Mouse (Mus musculus): ENCODE measurements around the gene Tet2. TPM values are rescaled to one million over a fixed set of nuclear protein-coding genes. Genes with fewer than 3 reads are reported as not detected.

Tet2 gene
- polyA plus RNA-seq, 1 experiment from 2014 or later, result 14.6 TPM

DNA sequence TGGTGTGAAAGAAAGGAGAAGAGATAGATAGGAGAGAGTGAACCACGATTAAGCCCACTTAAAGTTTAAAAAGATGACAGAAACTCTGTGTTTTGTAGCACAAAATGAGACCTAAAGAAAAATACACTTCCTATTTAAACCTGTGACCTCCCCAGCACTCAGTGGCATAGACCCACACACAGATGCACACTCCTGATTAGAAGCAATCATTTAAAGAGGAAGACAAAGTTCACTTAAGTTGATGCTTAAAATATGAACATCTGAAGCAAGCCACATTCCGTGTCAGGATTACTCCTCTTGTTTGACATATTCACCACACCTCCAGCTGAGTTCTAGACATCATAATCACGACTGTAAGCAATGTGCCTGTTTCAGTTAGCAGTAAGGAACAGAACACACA lies 14.3 kb downstream of the Tet2 start:
- peaks cover 14% of the 10 kb centered on the region for H3K4me1 ChIP-seq
- no peak overlapping the region for H3K4me3 ChIP-seq
- WGBS, result 90% methylated on average over 3 of the region's 3 CpGs
- DNase-seq (ENCODE audit: low spot score), result no peak
- peaks cover 3% of the 10 kb centered on the region; the same call in 1 of the 2 replicates for H3K36me3 ChIP-seq
- H3K27ac ChIP-seq (replicated peaks), result no peak overlapping the region
- no peaks in the 10 kb centered on the region for H3K27me3 ChIP-seq (ENCODE audit: low read depth, poor library complexity, severe bottlenecking)
- no peaks in the 10 kb centered on the region for H3K9me3 ChIP-seq (replicated peaks)

DNA sequence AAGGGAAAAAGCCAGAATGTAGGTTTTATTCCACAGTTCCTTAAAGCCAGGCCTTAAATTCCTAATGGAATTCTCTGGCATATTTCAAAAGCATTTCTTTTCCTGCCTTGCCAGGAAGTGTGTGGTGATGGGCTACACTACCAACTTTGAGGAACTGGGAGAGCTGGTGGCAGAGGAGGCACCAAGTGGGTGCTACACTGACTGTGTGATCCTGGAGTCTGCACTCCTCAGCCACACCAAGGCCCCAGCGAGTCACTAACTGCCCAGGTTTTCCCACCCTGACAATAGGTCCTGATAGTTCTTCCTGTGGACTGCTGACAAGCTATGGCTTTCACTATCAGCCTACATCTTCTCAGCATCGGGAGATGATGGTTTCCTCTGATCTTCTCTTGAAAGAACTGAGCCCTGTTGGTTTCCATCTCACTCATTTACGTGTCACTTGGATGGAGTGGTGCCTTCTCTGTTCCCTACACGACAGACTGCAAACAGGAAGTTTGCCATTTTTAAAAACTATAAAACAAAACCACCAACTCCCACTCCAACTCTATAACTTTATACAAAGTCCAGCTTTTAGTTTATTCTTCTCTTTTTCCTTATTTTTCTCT lies 18.7 kb downstream of the Tet2 start:
- 0 out of 2 replicates have a peak, but pooled peaks cover 7% of the 10 kb centered on the region for H3K36me3 ChIP-seq
- no peak for DNase-seq (ENCODE audit: low spot score)
- no peak overlapping the region for H3K4me3 ChIP-seq
- H3K4me1 ChIP-seq, result no peaks in the 10 kb centered on the region
- no peaks in the 10 kb centered on the region for H3K27me3 ChIP-seq (ENCODE audit: low read depth, poor library complexity, severe bottlenecking)
- H3K9me3 ChIP-seq (replicated peaks), result no peaks in the 10 kb centered on the region
- 88% methylated on average over 4 of the region's 4 CpGs for WGBS
- no peak overlapping the region for H3K27ac ChIP-seq (replicated peaks)

DNA sequence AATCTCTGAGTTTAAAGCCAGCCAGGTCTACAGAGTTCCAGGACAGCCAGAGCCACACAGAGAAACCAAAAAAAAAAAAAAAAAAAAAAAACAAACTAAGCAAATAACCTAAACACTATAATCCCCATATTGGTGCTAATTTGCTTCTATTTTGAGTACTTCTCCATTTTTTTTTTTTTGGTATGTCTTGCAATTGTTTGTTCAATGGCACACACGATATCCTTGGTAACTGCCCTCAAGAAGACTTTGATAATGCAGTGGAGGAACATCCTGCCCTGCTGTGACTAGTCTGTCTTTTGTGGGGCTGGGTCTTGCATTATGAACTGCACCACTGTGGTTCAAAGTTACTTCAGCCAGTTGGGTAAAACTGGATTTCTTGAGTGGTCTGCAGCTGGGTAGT lies 19.4 kb downstream of the Tet2 start:
- 0 out of 2 replicates have a peak, but pooled peaks cover 7% of the 10 kb centered on the region for H3K36me3 ChIP-seq
- H3K9me3 ChIP-seq (replicated peaks), result no peaks in the 10 kb centered on the region
- H3K27me3 ChIP-seq (ENCODE audit: low read depth, poor library complexity, severe bottlenecking), result no peaks in the 10 kb centered on the region
- 81% methylated on average over 1 of the region's 1 CpGs for WGBS
- DNase-seq (ENCODE audit: low spot score), result no peak
- no peaks in the 10 kb centered on the region for H3K4me1 ChIP-seq
- no peak overlapping the region for H3K27ac ChIP-seq (replicated peaks)
- H3K4me3 ChIP-seq, result no peak overlapping the region

DNA sequence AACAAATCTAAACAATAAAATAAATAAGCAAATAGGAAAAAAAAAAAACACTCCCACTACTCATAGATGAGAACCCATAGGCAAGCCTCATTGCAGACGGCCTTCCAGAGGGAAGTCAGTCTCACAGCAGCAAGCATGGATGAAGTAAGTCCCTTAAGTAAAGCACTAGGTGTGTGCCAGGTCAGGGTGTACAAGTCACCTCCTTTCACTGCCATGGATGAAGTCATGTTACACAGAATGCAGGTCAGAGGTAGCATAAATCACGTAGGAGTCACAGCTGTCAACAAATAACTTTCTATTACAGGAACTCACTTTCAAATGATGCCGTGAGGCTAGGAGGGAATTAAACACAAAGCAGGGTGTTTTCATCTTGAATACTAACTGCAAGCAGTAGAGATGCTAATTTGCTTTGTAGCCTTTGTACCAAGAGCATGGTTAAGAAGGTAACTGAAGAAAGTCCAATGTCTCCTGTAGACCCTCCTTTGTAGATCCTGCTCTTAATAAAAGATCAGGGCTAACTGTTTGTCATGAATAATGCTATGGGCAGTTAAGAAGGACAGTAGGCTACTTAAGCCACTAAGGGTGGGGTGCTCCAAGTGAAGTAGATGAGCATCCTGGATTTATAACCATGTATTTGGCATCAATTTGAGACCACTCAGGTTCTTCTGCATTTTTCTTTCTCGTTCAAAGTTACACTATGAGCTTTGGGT lies 20.4 kb downstream of the Tet2 start:
- no peaks in the 10 kb centered on the region for H3K9me3 ChIP-seq (replicated peaks)
- no peaks in the 10 kb centered on the region for H3K4me1 ChIP-seq
- H3K36me3 ChIP-seq, result 0 out of 2 replicates have a peak, but pooled peaks cover 5% of the 10 kb centered on the region
- no peak overlapping the region for H3K27ac ChIP-seq (replicated peaks)
- DNase-seq (ENCODE audit: low spot score), result no peak
- H3K27me3 ChIP-seq (ENCODE audit: low read depth, poor library complexity, severe bottlenecking), result no peaks in the 10 kb centered on the region
- WGBS, result 91% methylated on average over 4 of the region's 4 CpGs
- H3K4me3 ChIP-seq, result no peak overlapping the region

DNA sequence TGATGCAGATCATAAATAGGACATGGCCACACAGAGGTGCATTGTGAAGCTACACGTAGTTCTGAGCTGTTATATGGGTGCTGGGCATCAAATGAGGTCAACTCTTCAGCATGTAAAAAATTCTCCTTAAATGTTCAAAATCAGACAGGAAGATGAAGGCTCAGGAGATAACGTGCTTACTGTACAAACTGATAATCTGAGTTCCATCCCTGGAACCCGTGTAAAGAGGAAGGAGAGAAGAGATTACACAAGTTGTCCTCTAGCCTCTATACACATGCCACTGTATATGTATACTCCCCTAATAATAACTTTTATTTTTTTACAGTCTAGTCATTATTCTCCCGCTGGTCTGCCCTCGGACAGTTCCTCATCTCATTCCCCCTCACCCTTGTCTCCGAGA lies 21.7 kb downstream of the Tet2 start:
- Histone ChIP-seq H3K36me3 (peaks cover 9% of the 10 kb centered on the region; the same call in 1 of the 2 replicates), H3K27me3 (ENCODE audit: low read depth, poor library complexity, severe bottlenecking) (no peaks in the 10 kb centered on the region), H3K4me3 (no peak overlapping the region), H3K4me1 (no peaks in the 10 kb centered on the region), H3K9me3 (replicated peaks) (no peaks in the 10 kb centered on the region), H3K27ac (replicated peaks) (no peak overlapping the region)
- WGBS, result 90% methylated on average over 6 of the region's 6 CpGs
- no peak for DNase-seq (ENCODE audit: low spot score)

DNA sequence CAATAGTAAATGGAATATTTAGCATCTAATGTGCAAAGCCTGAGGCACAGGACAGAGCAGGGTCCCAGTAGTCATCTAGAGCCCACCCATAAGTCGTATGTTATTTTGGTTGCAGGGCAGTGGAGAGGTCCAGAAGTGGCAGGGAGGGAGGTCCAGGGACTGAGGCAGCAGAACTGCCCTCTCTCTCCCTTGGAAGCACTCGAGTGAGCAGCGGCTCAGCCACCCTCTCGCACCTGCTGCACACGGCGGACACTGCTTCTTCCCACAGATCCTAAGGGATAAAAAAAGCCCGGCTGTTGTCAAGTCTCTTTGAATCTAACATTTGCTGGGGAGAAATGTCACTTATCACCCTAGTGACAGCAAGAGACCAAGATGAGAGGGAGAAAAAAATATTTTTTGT lies 22.6 kb downstream of the Tet2 start:
- no peak for DNase-seq (ENCODE audit: low spot score)
- Histone ChIP-seq H3K9me3 (replicated peaks) (no peaks in the 10 kb centered on the region), H3K4me3 (no peak overlapping the region), H3K36me3 (peaks cover 13% of the 10 kb centered on the region), H3K27ac (replicated peaks) (no peak overlapping the region), H3K27me3 (ENCODE audit: low read depth, poor library complexity, severe bottlenecking) (no peaks in the 10 kb centered on the region), H3K4me1 (no peaks in the 10 kb centered on the region)
- WGBS, result 84% methylated on average over 7 of the region's 7 CpGs

DNA sequence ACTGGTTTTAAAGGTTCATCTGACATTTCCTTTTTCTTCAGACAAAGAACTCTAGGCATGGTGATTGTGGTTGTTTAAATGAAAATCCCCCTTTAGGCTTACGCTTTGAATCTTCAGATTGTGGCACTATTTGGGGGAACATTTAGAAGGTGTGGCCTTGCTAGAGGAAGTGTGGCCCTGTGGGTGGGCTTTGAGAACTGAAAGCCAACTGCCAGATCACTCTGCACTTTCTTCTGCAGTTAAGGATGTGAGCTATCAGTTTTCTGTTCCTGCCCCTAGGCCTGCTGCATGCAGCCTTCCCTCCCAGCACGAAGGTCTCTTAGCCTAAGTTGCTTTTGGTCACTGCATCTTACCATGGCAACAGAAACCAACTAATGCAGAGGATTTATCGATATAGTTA lies 26.1 kb downstream of the Tet2 start:
- WGBS, result 87% methylated on average over 3 of the region's 3 CpGs
- H3K27ac ChIP-seq (replicated peaks), result no peak overlapping the region
- no peaks in the 10 kb centered on the region for H3K4me1 ChIP-seq
- H3K9me3 ChIP-seq (replicated peaks), result no peaks in the 10 kb centered on the region
- DNase-seq (ENCODE audit: low spot score), result no peak
- peaks cover 41% of the 10 kb centered on the region for H3K36me3 ChIP-seq
- no peak overlapping the region for H3K4me3 ChIP-seq
- H3K27me3 ChIP-seq (ENCODE audit: low read depth, poor library complexity, severe bottlenecking), result no peaks in the 10 kb centered on the region

DNA sequence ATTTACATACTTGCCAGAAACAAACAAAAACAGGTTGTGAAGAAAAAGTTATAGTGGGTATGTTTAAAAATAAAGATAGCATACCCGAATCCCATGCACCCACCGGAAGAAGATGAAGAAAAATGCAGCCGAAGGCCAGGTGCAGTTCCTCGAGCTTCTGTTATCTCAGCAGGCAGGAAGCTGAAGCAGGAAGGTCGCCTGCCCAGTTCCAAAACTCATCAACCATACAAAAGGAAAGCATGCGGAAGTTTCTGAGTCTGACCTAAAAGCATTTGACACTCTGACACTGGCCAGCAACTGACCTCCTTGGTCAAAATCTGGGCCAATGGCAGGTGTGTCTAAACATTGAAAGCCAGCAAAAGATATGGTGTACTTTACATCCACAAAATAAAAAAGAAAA lies 26.8 kb downstream of the Tet2 start:
- no peak overlapping the region for H3K4me3 ChIP-seq
- no peak for DNase-seq (ENCODE audit: low spot score)
- H3K27ac ChIP-seq (replicated peaks), result no peak overlapping the region
- no peaks in the 10 kb centered on the region for H3K27me3 ChIP-seq (ENCODE audit: low read depth, poor library complexity, severe bottlenecking)
- WGBS, result 90% methylated on average over 6 of the region's 6 CpGs
- peaks cover 48% of the 10 kb centered on the region for H3K36me3 ChIP-seq
- H3K9me3 ChIP-seq (replicated peaks), result no peaks in the 10 kb centered on the region
- no peaks in the 10 kb centered on the region for H3K4me1 ChIP-seq

DNA sequence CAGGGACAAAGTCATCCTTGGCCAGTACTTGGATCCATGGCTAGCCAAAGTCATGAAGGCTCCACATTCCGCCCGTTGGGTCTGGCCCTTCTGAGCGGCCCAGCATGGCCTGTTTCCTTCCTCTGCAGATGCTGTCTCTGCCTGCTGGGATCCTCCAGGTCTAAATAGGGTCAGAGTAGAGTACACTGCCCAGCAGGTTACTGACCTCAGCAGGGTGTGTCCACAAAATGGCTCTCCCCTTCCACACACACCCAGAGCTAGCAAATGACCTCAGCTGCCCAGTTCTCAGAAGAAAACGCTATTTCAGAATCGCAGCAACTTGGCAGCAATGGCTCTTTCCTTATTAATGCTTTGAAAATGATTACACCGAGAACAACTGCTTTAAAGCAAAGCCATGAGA lies 27.5 kb downstream of the Tet2 start:
- H3K4me1 ChIP-seq, result no peaks in the 10 kb centered on the region
- no peak for DNase-seq (ENCODE audit: low spot score)
- peaks cover 55% of the 10 kb centered on the region for H3K36me3 ChIP-seq
- no peak overlapping the region for H3K27ac ChIP-seq (replicated peaks)
- H3K9me3 ChIP-seq (replicated peaks), result no peaks in the 10 kb centered on the region
- WGBS, result 87% methylated on average over 6 of the region's 6 CpGs
- no peak overlapping the region for H3K4me3 ChIP-seq
- no peaks in the 10 kb centered on the region for H3K27me3 ChIP-seq (ENCODE audit: low read depth, poor library complexity, severe bottlenecking)

DNA sequence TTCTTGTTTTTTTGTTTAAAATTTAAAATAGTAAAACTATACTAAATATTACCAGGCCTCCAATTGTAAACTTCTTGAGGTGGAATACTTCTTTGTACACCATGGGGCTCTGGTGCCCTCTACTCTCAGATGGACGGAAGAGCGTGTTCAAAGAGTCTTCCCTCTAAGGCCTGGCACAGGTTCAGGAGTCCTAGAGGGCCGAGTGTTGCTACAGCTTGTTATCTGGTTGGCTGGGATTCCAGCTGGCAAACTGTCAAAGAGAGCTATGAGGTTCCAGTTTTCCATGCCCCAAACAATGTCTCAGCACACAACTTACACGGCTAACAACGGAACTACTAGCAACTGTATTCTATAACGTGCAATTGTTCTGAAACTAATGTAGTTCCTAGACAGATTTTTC lies 28.8 kb downstream of the Tet2 start:
- no peaks in the 10 kb centered on the region for H3K4me1 ChIP-seq
- H3K9me3 ChIP-seq (replicated peaks), result no peaks in the 10 kb centered on the region
- peaks cover 68% of the 10 kb centered on the region for H3K36me3 ChIP-seq
- DNase-seq (ENCODE audit: low spot score), result no peak
- 95% methylated on average over 6 of the region's 6 CpGs for WGBS
- no peak overlapping the region for H3K27ac ChIP-seq (replicated peaks)
- H3K4me3 ChIP-seq, result no peak overlapping the region
- no peaks in the 10 kb centered on the region for H3K27me3 ChIP-seq (ENCODE audit: low read depth, poor library complexity, severe bottlenecking)

DNA sequence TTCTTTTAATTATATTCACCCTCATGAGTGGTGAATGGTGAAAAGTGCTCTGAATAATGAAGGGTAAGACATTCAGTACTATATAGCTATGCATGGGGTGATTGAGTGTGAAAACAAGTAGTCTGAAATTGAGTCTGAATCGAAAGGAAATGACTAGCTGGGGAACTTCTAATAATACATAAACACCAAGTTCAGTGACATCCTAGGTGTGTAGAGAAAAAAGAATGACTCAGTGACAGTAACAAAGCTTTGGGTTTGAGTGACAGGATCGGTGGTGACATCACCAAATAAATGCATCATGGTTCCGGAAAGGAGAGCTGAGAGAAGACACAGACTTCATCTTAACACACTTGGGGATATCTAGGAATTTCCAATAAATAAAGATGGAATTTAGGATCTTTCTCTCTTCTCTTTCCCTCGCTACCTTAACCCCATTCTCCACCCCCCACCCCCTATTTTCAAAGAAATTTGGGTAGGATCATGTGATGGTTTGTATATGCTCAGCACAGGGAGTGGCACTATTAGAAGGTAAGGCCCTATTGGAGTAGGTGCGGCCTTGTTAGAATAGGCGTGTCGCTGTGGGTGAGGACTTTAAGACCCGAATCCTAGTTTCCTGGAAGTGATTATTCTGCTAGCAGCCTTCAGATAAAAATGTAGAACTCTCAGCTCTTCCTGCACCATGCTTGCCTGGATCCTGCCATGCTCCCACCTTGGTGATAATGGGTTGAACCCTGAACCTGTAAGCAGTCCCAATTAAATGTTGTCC lies 29.6 kb downstream of the Tet2 start:
- H3K36me3 ChIP-seq, result peaks cover 70% of the 10 kb centered on the region
- H3K27ac ChIP-seq (replicated peaks), result no peak overlapping the region
- WGBS, result 93% methylated on average over 8 of the region's 8 CpGs

DNA sequence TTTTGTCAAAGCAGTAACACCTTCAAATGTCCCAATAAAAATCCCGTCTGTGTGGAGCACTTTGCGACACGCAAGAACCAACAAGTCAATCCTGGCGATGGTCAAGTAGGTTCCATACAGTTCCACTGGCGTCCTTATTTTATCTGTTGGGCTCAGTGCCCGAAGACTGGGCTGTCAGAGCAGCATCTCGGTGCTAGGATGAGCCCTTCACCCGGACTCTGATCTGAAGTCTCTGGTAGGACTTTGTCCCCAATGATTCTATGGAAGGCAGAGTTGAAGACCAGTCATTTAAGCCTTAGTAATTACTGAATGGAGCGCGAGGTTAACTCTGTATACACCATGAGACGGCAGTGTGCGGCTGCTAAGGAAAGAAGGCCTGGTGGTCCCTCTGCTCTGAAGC lies 30.6 kb downstream of the Tet2 start:
- DNase-seq (ENCODE audit: low spot score), result no peak
- no peaks in the 10 kb centered on the region for H3K4me1 ChIP-seq
- no peak overlapping the region for H3K27ac ChIP-seq (replicated peaks)
- peaks cover 75% of the 10 kb centered on the region for H3K36me3 ChIP-seq
- H3K9me3 ChIP-seq (replicated peaks), result no peaks in the 10 kb centered on the region
- H3K4me3 ChIP-seq, result no peak overlapping the region
- WGBS, result 96% methylated on average over 12 of the region's 12 CpGs
- H3K27me3 ChIP-seq (ENCODE audit: low read depth, poor library complexity, severe bottlenecking), result no peaks in the 10 kb centered on the region

More for the DNA sequence above, 29.6 kb downstream of the Tet2 start:
- DNase-seq (ENCODE audit: low spot score), result no peak
- Histone ChIP-seq H3K4me3 (no peak overlapping the region), H3K27me3 (ENCODE audit: low read depth, poor library complexity, severe bottlenecking) (no peaks in the 10 kb centered on the region), H3K9me3 (replicated peaks) (no peaks in the 10 kb centered on the region), H3K4me1 (no peaks in the 10 kb centered on the region)

DNA sequence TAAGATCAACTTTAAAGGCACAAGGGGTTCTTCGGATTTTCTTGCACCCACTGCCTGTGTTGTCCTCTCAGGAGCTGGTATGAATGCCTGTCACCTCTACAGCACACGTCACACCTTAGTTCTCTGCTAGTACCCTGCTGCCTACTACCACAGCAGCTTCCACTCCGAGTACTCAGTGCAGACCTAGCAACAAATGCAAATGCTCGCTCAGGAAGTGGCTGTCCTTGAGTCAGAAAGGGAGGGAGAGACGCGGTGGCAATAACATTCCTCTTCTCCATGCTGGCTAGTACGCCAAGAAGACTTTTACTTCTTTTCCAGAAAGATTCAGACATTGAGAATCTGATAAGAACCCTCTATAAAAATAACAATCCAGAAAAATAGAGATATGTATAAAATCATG lies 31.5 kb downstream of the Tet2 start:
- Histone ChIP-seq H3K4me3 (no peak overlapping the region), H3K27ac (replicated peaks) (no peak overlapping the region)

More for the DNA sequence above, 31.5 kb downstream of the Tet2 start:
- H3K36me3 ChIP-seq, result peaks cover 78% of the 10 kb centered on the region
- H3K4me1 ChIP-seq, result no peaks in the 10 kb centered on the region
- no peak for DNase-seq (ENCODE audit: low spot score)
- no peaks in the 10 kb centered on the region for H3K27me3 ChIP-seq (ENCODE audit: low read depth, poor library complexity, severe bottlenecking)
- 90% methylated on average over 7 of the region's 7 CpGs for WGBS
- no peaks in the 10 kb centered on the region for H3K9me3 ChIP-seq (replicated peaks)

All from midbrain, embryonic 10.5 days (tissue).